Mouse (Mus musculus) cortical plate, adult 2 months (tissue): ENCODE data around the gene Ren1.

Experiments used
- CTCF ChIP-seq: fragments of 200-500 bp; IDR thresholded peaks from 2 replicates; pipeline ENCODE4 v1.5.1; 2011; ENCODE audit warnings: mild to moderate bottlenecking, control low read depth, low read length; ENCODE audit not compliant: insufficient read depth; ENCODE audit errors: extremely low read depth
- POLR2A ChIP-seq: fragments of 200-500 bp; IDR thresholded peaks from 2 replicates; pipeline ENCODE4 v1.6.1; 2011; ENCODE audit warnings: mild to moderate bottlenecking, low read length, control low read depth; ENCODE audit not compliant: insufficient read depth; ENCODE audit errors: extremely low read depth

DNA sequence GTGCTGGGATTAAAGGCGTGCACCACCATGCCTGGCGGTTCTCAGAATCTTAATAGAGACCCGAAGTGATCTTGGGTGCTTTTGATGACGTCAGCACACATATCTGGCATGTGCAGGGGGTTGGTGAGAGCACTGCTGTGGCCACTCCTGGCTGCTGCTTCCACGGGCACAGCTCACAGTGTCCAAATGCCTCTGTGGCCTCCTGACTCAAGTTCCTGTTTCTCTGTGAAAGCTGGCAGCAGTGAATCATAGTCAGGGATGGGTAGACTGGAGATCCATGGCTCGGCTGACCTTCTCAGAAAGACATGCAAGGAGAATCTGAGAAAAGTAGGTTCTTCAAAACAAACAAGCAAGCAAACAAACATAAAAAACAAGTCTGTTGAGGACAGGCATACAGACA lies 34.5 kb upstream of the Ren1 start:
- TF ChIP-seq CTCF, result no peak
- no peak for TF ChIP-seq POLR2A
